Mouse (Mus musculus): ENCODE results near the gene Rora.

GRCm38 (mm10) chr9:68707636-68708035 is 54.0 kb downstream of the Rora start:
- TF ChIP-seq POLR2A (IDR thresholded peaks at IDR 0.05; ENCODE audit: borderline replicate concordance, control insufficient read depth, low read depth, low read length) (no peak), CTCF (IDR thresholded peaks at IDR 0.05; ENCODE audit: control insufficient read depth, insufficient read depth, low read length) (no peak)
